Mouse (Mus musculus): ENCODE data around the gene Gm10600. TPM values are rescaled to one million over a fixed set of nuclear protein-coding genes. Genes with fewer than 3 reads are reported as not detected.
"Not testable (repeated sequence)": the region's sequence is repeated elsewhere in the genome, so short reads cannot be mapped to it uniquely, and the experiment has no call there.

Gene Gm10600
- polyA plus RNA-seq (2012; rRNA removed): not detected in 2 replicates

DNA sequence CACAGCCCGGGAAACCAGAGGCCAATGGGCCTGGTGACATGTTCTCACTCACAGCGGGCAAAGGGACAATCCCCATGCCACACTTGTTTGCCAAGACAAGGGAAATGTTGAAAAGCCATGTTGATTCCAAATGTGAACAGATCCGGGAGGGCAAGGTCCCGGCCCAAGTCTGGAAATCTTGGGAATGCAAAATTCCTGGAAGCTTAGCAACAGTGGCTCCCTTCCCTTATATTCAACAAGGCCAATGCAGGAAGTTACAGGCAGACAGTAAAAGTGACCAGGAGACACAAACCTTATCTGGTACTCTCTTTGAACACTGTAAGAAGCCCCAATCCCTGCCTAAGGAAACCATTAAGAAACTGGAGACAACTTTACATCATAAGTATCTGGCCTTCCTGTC is at the start of gene Gm10600:
Gene Gm10600, plus strand, starts transcription at position 301 of the 400 bp plus-strand sequence.
- not testable (repeated sequence) for H3K36me3 ChIP-seq (ENCODE audit: control insufficient read depth, insufficient read depth, low read length); DNase-seq; H3K4me1 ChIP-seq (replicated peaks; ENCODE audit: control insufficient read depth, insufficient read depth, low read length); H3K27ac ChIP-seq (ENCODE audit: control insufficient read depth, insufficient read depth, low read length); H3K27me3 ChIP-seq (ENCODE audit: control insufficient read depth, insufficient read depth, low read length); H3K4me3 ChIP-seq (ENCODE audit: control insufficient read depth, insufficient read depth, low read length)
- no CpG with 5 or more reads among the region's 4 CpGs for WGBS

DNA sequence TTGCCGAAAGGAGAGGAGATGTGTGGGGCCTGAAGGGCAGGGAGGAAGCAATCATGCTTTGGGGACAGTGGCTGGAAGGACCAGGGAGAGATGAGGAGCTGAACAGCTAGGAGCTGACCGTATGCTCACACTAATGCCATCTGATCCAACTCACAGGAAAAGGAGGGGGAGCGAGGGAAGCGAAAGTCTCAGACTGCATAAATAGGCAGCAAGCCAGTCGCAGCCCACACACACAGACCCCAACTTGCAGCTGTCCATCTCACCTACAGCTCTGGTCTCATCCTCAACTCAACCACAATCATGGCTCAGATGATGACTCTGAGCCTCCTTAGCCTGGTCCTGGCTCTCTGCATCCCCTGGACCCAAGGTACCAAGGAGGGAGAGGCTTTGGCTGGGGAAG is 15.0 kb downstream of the Gm10600 start, which contains the start of gene Ccl21b:
Gene Ccl21b, plus strand, starts transcription at position 301 of the 400 bp plus-strand sequence.
- not testable (repeated sequence) for H3K27ac ChIP-seq (ENCODE audit: control insufficient read depth, insufficient read depth, low read length); H3K4me3 ChIP-seq (ENCODE audit: control insufficient read depth, insufficient read depth, low read length); H3K36me3 ChIP-seq (ENCODE audit: control insufficient read depth, insufficient read depth, low read length); DNase-seq; H3K4me1 ChIP-seq (replicated peaks; ENCODE audit: control insufficient read depth, insufficient read depth, low read length); H3K27me3 ChIP-seq (ENCODE audit: control insufficient read depth, insufficient read depth, low read length)
- no CpG with 5 or more reads among the region's 5 CpGs for WGBS

Other genes starting within 250 kb of the Gm10600 start
- gene Gm21093, start 205.9 kb upstream of the Gm10600 start, polyA plus RNA-seq (2012; rRNA removed): 0.12 TPM in 1 of 2 replicates, not detected in the other
- gene Gm3893, start 149.4 kb upstream of the Gm10600 start, polyA plus RNA-seq (2012; rRNA removed): not detected in 2 replicates
- not detected in 2 replicates for gene Gm13304, start 125.8 kb upstream of the Gm10600 start, polyA plus RNA-seq (2012; rRNA removed)
- 20.2 and 24.2 TPM in 2 replicates for gene Gm13306, start 87.2 kb upstream of the Gm10600 start, polyA plus RNA-seq (2012; rRNA removed)
- gene Gm13305, start 72.0 kb upstream of the Gm10600 start, polyA plus RNA-seq (2012; rRNA removed): 23.3 and 38.0 TPM in 2 replicates
- 5.9 and 9.4 TPM in 2 replicates for gene Ccl21b, start 15.1 kb downstream of the Gm10600 start, polyA plus RNA-seq (2012; rRNA removed)
- not detected in 2 replicates for gene Gm21953, start 53.6 kb downstream of the Gm10600 start, polyA plus RNA-seq (2012; rRNA removed)
- gene Fam205a3, start 77.7 kb downstream of the Gm10600 start, polyA plus RNA-seq (2012; rRNA removed): 0.04 and 0.09 TPM in 2 replicates
- not detected in 2 replicates for gene Gm21586, start 198.7 kb downstream of the Gm10600 start, polyA plus RNA-seq (2012; rRNA removed)
- gene Gm2163, start 226.1 kb downstream of the Gm10600 start, polyA plus RNA-seq (2012; rRNA removed): not detected in 2 replicates

Measured in thymus, adult 2 months (tissue).